Mouse (Mus musculus): ENCODE measurements around the gene Foxn3. TPM values are rescaled to one million over a fixed set of nuclear protein-coding genes. Genes with fewer than 3 reads are reported as not detected.

Foxn3 gene
- polyA plus RNA-seq, 1 experiment = 61.0 TPM

- no peak overlapping the region for H3K4me3 ChIP-seq (ENCODE audit: low read depth, low read length)
- no peaks in the 10 kb centered on the region for H3K36me3 ChIP-seq (ENCODE audit: control insufficient read depth, insufficient read depth, low read length, poor library complexity, severe bottlenecking)
- no peak overlapping the region for H3K9ac ChIP-seq (ENCODE audit: low read depth, poor library complexity, severe bottlenecking)
- no peaks in the 10 kb centered on the region for H3K27me3 ChIP-seq (ENCODE audit: control insufficient read depth, insufficient read depth, low read length, poor library complexity, severe bottlenecking)
- TF ChIP-seq CTCF (IDR thresholded peaks at IDR 0.05; ENCODE audit: low read depth, low read length) = no peak
- no peak for TF ChIP-seq EP300 (IDR thresholded peaks at IDR 0.05; ENCODE audit: insufficient read depth, low read depth, low read length)
- TF ChIP-seq POLR2A (IDR thresholded peaks at IDR 0.05; ENCODE audit: insufficient read depth, low read length) = no peak
- no peak overlapping the region for H3K27ac ChIP-seq (ENCODE audit: insufficient read depth, low read length)
- peaks cover 12% of the 10 kb centered on the region for H3K4me1 ChIP-seq (ENCODE audit: control insufficient read depth, insufficient read depth, low read length)
- H3K9me3 ChIP-seq (replicated peaks; ENCODE audit: control insufficient read depth, insufficient read depth, low read length, poor library complexity, severe bottlenecking) = no peaks in the 10 kb centered on the region
Measured at GRCm38 (mm10) chr12:99335628-99336027, 227.8 kb downstream of the Foxn3 start.

GRCm38 (mm10) chr12:99334026-99334425 lies 229.4 kb downstream of the Foxn3 start:
- no peak overlapping the region for H3K9ac ChIP-seq (ENCODE audit: low read depth, poor library complexity, severe bottlenecking)
- no peaks in the 10 kb centered on the region for H3K9me3 ChIP-seq (replicated peaks; ENCODE audit: control insufficient read depth, insufficient read depth, low read length, poor library complexity, severe bottlenecking)
- peaks cover 16% of the 10 kb centered on the region for H3K4me1 ChIP-seq (ENCODE audit: control insufficient read depth, insufficient read depth, low read length)
- H3K4me3 ChIP-seq (ENCODE audit: low read depth, low read length) = no peak overlapping the region
- H3K27ac ChIP-seq (ENCODE audit: insufficient read depth, low read length) = no peak overlapping the region
- H3K27me3 ChIP-seq (ENCODE audit: control insufficient read depth, insufficient read depth, low read length, poor library complexity, severe bottlenecking) = no peaks in the 10 kb centered on the region
- no peaks in the 10 kb centered on the region for H3K36me3 ChIP-seq (ENCODE audit: control insufficient read depth, insufficient read depth, low read length, poor library complexity, severe bottlenecking)
- TF ChIP-seq EP300 (IDR thresholded peaks at IDR 0.05; ENCODE audit: insufficient read depth, low read depth, low read length) = no peak
- no peak for TF ChIP-seq CTCF (IDR thresholded peaks at IDR 0.05; ENCODE audit: low read depth, low read length)
- no peak for TF ChIP-seq POLR2A (IDR thresholded peaks at IDR 0.05; ENCODE audit: insufficient read depth, low read length)

GRCm38 (mm10) chr12:99333304-99333968 lies 229.9 kb downstream of the Foxn3 start:
- Histone ChIP-seq H3K4me1 (ENCODE audit: control insufficient read depth, insufficient read depth, low read length) (peaks cover 16% of the 10 kb centered on the region), H3K4me3 (ENCODE audit: low read depth, low read length) (no peak overlapping the region), H3K9ac (ENCODE audit: low read depth, poor library complexity, severe bottlenecking) (no peak overlapping the region), H3K27ac (ENCODE audit: insufficient read depth, low read length) (no peak overlapping the region), H3K9me3 (replicated peaks; ENCODE audit: control insufficient read depth, insufficient read depth, low read length, poor library complexity, severe bottlenecking) (no peaks in the 10 kb centered on the region), H3K36me3 (ENCODE audit: control insufficient read depth, insufficient read depth, low read length, poor library complexity, severe bottlenecking) (no peaks in the 10 kb centered on the region), H3K27me3 (ENCODE audit: control insufficient read depth, insufficient read depth, low read length, poor library complexity, severe bottlenecking) (no peaks in the 10 kb centered on the region)
- no peak for TF ChIP-seq POLR2A (IDR thresholded peaks at IDR 0.05; ENCODE audit: insufficient read depth, low read length)
- no peak for TF ChIP-seq CTCF (IDR thresholded peaks at IDR 0.05; ENCODE audit: low read depth, low read length)
- TF ChIP-seq EP300 (IDR thresholded peaks at IDR 0.05; ENCODE audit: insufficient read depth, low read depth, low read length) = no peak

DNA sequence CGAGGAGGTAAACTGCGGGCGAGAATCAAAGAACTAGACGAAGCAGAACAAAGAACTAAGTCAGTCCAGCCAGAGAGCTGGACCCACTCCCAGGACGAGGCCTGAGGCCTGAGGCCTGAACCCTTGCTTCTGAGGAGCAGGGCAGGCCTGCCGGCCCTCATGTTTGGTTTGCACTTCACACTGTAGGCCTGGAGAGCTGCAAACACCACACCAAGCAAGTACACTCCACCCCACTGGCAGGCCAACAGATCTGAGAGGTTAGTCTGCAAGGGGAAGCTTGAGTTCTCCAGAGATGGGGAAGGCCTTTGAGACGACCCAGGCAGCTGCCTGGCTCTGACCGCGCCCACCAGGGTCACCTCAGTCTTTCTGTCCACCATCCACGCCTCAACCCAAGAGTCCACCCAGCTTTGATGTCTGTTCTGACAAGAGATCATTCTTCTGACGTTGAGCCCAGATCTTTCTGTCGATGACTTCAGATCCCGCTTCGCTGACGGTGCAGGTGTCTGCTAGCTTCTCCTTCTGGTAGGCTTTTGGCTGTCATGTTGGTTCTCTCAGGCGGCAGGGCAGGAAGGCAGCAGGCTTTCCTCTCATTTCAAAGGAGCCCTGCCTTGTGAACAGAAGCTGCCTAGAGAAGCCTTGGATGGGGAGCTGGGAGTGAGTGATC lies 231.1 kb downstream of the Foxn3 start:
- Histone ChIP-seq H3K27ac (ENCODE audit: insufficient read depth, low read length) (no peak overlapping the region), H3K9me3 (replicated peaks; ENCODE audit: control insufficient read depth, insufficient read depth, low read length, poor library complexity, severe bottlenecking) (no peaks in the 10 kb centered on the region), H3K9ac (ENCODE audit: low read depth, poor library complexity, severe bottlenecking) (no peak overlapping the region), H3K4me3 (ENCODE audit: low read depth, low read length) (no peak overlapping the region), H3K36me3 (ENCODE audit: control insufficient read depth, insufficient read depth, low read length, poor library complexity, severe bottlenecking) (no peaks in the 10 kb centered on the region), H3K27me3 (ENCODE audit: control insufficient read depth, insufficient read depth, low read length, poor library complexity, severe bottlenecking) (no peaks in the 10 kb centered on the region), H3K4me1 (ENCODE audit: control insufficient read depth, insufficient read depth, low read length) (peaks cover 16% of the 10 kb centered on the region)
- TF ChIP-seq EP300 (IDR thresholded peaks at IDR 0.05; ENCODE audit: insufficient read depth, low read depth, low read length) (no peak), POLR2A (IDR thresholded peaks at IDR 0.05; ENCODE audit: insufficient read depth, low read length) (no peak), CTCF (IDR thresholded peaks at IDR 0.05; ENCODE audit: low read depth, low read length) (no peak)

DNA sequence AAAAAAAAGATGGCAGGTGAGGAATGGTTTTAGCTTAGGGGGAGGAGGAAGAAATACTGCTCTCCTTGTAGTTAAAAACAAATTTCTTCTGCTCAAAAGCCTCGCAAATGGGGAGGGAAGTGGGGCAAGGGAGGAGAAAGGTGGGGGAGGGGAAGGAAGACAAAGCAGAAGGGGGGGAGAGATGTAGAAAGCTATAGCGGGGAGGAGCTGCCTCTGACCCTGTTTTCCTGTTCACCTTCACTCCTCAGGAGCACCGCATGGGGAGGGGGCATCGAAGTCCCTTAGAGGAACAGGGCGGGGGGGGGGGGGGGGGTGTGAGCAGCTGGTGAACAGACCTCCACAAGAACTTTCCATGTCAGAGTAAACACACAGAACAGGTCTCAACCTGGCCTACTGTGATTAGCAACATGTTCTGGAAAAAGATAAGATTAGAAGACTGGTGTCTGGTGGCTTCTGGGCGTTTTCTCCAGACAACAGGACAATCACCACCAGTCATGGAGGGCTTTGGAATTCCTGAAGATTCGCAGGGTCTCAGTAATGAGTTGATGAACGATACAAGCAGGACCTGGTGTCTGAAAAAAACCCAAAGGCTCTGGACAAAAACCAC lies 231.9 kb downstream of the Foxn3 start:
- no peaks in the 10 kb centered on the region for H3K36me3 ChIP-seq (ENCODE audit: control insufficient read depth, insufficient read depth, low read length, poor library complexity, severe bottlenecking)
- peaks cover 15% of the 10 kb centered on the region for H3K4me1 ChIP-seq (ENCODE audit: control insufficient read depth, insufficient read depth, low read length)
- no peak for TF ChIP-seq CTCF (IDR thresholded peaks at IDR 0.05; ENCODE audit: low read depth, low read length)
- no peak for TF ChIP-seq EP300 (IDR thresholded peaks at IDR 0.05; ENCODE audit: insufficient read depth, low read depth, low read length)
- TF ChIP-seq POLR2A (IDR thresholded peaks at IDR 0.05; ENCODE audit: insufficient read depth, low read length) = no peak
- H3K4me3 ChIP-seq (ENCODE audit: low read depth, low read length) = no peak overlapping the region
- H3K9ac ChIP-seq (ENCODE audit: low read depth, poor library complexity, severe bottlenecking) = no peak overlapping the region
- H3K27ac ChIP-seq (ENCODE audit: insufficient read depth, low read length) = no peak overlapping the region
- H3K27me3 ChIP-seq (ENCODE audit: control insufficient read depth, insufficient read depth, low read length, poor library complexity, severe bottlenecking) = no peaks in the 10 kb centered on the region
- H3K9me3 ChIP-seq (replicated peaks; ENCODE audit: control insufficient read depth, insufficient read depth, low read length, poor library complexity, severe bottlenecking) = no peaks in the 10 kb centered on the region

- peaks cover 14% of the 10 kb centered on the region for H3K4me1 ChIP-seq (ENCODE audit: control insufficient read depth, insufficient read depth, low read length)
- H3K9me3 ChIP-seq (replicated peaks; ENCODE audit: control insufficient read depth, insufficient read depth, low read length, poor library complexity, severe bottlenecking) = no peaks in the 10 kb centered on the region
- no peak overlapping the region for H3K27ac ChIP-seq (ENCODE audit: insufficient read depth, low read length)
Measured at GRCm38 (mm10) chr12:99330822-99331285, 232.5 kb downstream of the Foxn3 start.

More at GRCm38 (mm10) chr12:99330822-99331285, 232.5 kb downstream of the Foxn3 start:
- Histone ChIP-seq H3K9ac (ENCODE audit: low read depth, poor library complexity, severe bottlenecking) (no peak overlapping the region), H3K4me3 (ENCODE audit: low read depth, low read length) (no peak overlapping the region), H3K36me3 (ENCODE audit: control insufficient read depth, insufficient read depth, low read length, poor library complexity, severe bottlenecking) (no peaks in the 10 kb centered on the region), H3K27me3 (ENCODE audit: control insufficient read depth, insufficient read depth, low read length, poor library complexity, severe bottlenecking) (no peaks in the 10 kb centered on the region)
- TF ChIP-seq POLR2A (IDR thresholded peaks at IDR 0.05; ENCODE audit: insufficient read depth, low read length) (no peak), CTCF (IDR thresholded peaks at IDR 0.05; ENCODE audit: low read depth, low read length) (no peak), EP300 (IDR thresholded peaks at IDR 0.05; ENCODE audit: insufficient read depth, low read depth, low read length) (no peak)

Data from ES-Bruce4 (cell line).